Mouse (Mus musculus) heart, adult 2 months (tissue): ENCODE data around the gene Itgb7. TPM values are rescaled to one million over a fixed set of nuclear protein-coding genes. Genes with fewer than 3 reads are reported as not detected.

ENCODE experiments used
- DNase-seq, 2 experiments: peaks; one replicate each; pipeline ENCODE4 v3.0.0; 2021
- H3K27ac ChIP-seq: fragments of 200-600 bp; 2 replicates; pipeline ENCODE4 v1.8.1; 2022
- H3K27me3 ChIP-seq: fragments of 200-500 bp; 2 replicates; pipeline ENCODE4 v1.6.1; 2012; ENCODE audit warnings: mild to moderate bottlenecking, low read length, inconsistent platforms, mixed read lengths; ENCODE audit not compliant: control insufficient read depth, insufficient read depth
- H3K36me3 ChIP-seq: fragments of 200-500 bp; 2 replicates; pipeline ENCODE4 v1.6.1; 2012; ENCODE audit warnings: low read length, inconsistent platforms; ENCODE audit not compliant: control insufficient read depth, insufficient read depth
- H3K4me1 ChIP-seq: fragments of 200-500 bp; 2 replicates; pipeline ENCODE4 v1.6.1; 2011; ENCODE audit warnings: low read length; ENCODE audit not compliant: control insufficient read depth, insufficient read depth
- H3K4me3 ChIP-seq: fragments of 200-600 bp; 2 replicates; pipeline ENCODE4 v1.8.1; 2022
- H3K79me2 ChIP-seq: fragments of 200-500 bp; replicated peaks from 2 replicates; pipeline ENCODE4 v1.6.1; 2012; ENCODE audit warnings: mild to moderate bottlenecking, inconsistent platforms, low read length, moderate library complexity, mixed read lengths; ENCODE audit not compliant: control insufficient read depth, insufficient read depth
- H3K9ac ChIP-seq: fragments of 200-500 bp; 2 replicates; pipeline ENCODE4 v1.6.1; 2012; ENCODE audit warnings: low read depth, mild to moderate bottlenecking, control low read depth, inconsistent platforms, low read length, mixed read lengths
- CTCF ChIP-seq: fragments of 200-600 bp; IDR thresholded peaks from 2 replicates; pipeline ENCODE4 v1.8.1; 2022; ENCODE audit warnings: antibody characterized with exemption, mild to moderate bottlenecking, moderate library complexity
- EP300 ChIP-seq: fragments of 200-500 bp; IDR thresholded peaks from 2 replicates; pipeline ENCODE4 v1.6.1; 2011; ENCODE audit warnings: low read depth, low read length, control low read depth; ENCODE audit not compliant: insufficient read depth
- POLR2A ChIP-seq: fragments of 200-500 bp; IDR thresholded peaks from 2 replicates; pipeline ENCODE4 v1.6.1; 2011; ENCODE audit warnings: mild to moderate bottlenecking, low read depth, low read length, control low read depth; ENCODE audit not compliant: insufficient read depth
- WGBS: fragments of 180-500 bp; shearing (Covaris S2); methylation state at CpG from one replicate; pipeline ENCODE4 v1.1.7; 2018; 5-methylcytosine and 5-hydroxymethylcytosine counted together
- intact Hi-C: fragments of 180-260 bp; cut with DNase I; formaldehyde crosslinking; loops from one replicate; pipeline ENCODE4 v1.15.1; 2025
- polyA plus RNA-seq: library from polyadenylated mRNA; depleted of rRNA; stranded (reverse); fragments of >200 nt; gene quantifications from 2 replicates; pipeline ENCODE4 v1.2.3, GENCODE M21; 2012
- total RNA-seq, 2 experiments: library from RNA; stranded (reverse); gene quantifications; 2 replicates each; pipeline ENCODE4 v1.2.3; 2021

Itgb7 gene
- total and polyA plus RNA-seq, 3 experiments = 1.5 to 4.6 (median 2.0) TPM

DNA sequence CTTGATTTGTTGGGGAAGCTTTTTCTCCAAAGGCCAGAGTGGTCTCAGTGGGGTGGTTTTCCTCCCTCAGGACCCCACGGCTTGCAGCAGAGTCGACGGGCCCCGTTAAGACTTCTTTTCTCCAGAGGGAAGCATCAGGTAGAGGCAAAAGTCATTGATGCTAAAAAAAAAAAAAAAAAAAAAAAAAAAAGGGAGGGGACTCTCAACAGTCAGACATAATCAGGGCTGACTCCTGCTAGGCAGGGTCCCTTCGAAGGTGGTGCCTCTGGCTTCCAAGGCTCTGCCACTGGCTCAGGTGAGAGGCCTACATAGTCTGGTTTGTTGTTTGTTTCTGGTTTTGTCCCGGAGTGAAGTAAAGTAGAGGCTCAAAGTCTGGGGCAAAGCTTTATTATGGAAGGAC is 16.1 kb downstream of the Itgb7 start:
- intact Hi-C loops = no loop called here

DNA sequence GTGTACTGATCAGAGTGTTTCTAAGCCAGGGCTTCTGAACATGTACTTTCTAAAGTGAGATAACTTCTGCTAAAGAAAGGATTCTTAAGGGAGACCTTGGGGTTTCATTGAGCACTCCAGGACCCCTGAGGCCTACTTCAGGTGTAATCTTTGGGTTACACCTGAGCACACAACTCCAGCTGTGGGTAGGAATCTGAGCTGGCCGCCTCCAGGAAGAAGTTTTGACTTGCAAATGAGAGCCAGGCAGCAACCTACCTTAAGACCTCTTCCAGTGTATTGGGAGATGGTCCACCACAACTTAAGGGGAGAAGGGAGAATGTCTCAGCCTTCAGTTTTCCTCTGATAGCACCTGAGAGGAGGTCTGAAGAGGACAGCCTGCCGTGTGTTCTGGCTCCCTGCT is 17.6 kb downstream of the Itgb7 start:
- H3K4me1 ChIP-seq = no peaks in the 10 kb centered on the region
- no peak overlapping the region for H3K27ac ChIP-seq
- H3K9ac ChIP-seq = no peak overlapping the region
- intact Hi-C loops = no loop called here
- no peak for TF ChIP-seq POLR2A
- no peak for TF ChIP-seq CTCF
- no peak for TF ChIP-seq EP300
- H3K79me2 ChIP-seq = no peaks in the 10 kb centered on the region
- no peaks in the 10 kb centered on the region for H3K27me3 ChIP-seq
- no peak for DNase-seq
- no peak overlapping the region for H3K4me3 ChIP-seq
- WGBS = 65% methylated on average over 2 of the region's 2 CpGs
- H3K36me3 ChIP-seq = no peaks in the 10 kb centered on the region

More for the DNA sequence above, 16.1 kb downstream of the Itgb7 start:
- no peaks in the 10 kb centered on the region for H3K27me3 ChIP-seq
- TF ChIP-seq POLR2A (no peak), EP300 (no peak)
- no peaks in the 10 kb centered on the region for H3K36me3 ChIP-seq
- no peak overlapping the region for H3K4me3 ChIP-seq
- H3K4me1 ChIP-seq = no peaks in the 10 kb centered on the region
- no peak overlapping the region for H3K9ac ChIP-seq
- WGBS = 70% methylated on average over 6 of the region's 6 CpGs
- no peak for DNase-seq
- H3K79me2 ChIP-seq = no peaks in the 10 kb centered on the region
- H3K27ac ChIP-seq = no peak overlapping the region

DNA sequence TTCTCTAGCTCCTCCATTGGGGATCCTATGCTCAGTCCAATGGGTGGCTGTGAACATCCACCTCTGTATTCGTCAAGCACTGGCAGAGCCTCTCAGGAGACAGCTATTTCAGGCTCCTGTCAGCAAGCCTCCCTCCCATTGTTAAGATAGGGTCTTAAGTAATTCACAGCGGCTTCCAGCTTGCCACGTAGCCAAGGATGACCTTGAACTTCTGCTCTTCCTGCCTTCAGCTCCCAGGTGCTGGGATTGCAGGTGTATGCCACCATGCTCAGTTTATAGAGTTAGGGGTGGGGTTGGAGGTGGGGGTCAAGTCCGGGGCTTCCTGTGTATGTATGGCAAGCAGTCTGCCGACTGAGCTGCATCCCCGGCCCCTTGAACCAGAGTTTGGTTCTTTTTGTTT is 19.8 kb downstream of the Itgb7 start:
- H3K27me3 ChIP-seq = no peaks in the 10 kb centered on the region
- H3K9ac ChIP-seq = no peak overlapping the region
- H3K27ac ChIP-seq = no peak overlapping the region
- no peaks in the 10 kb centered on the region for H3K36me3 ChIP-seq
- WGBS = 57% methylated on average over 6 of the region's 6 CpGs
- H3K79me2 ChIP-seq = 0 out of 2 replicates have a peak, but pooled peaks cover 1% of the 10 kb centered on the region
- DNase-seq = no peak
- no peak overlapping the region for H3K4me3 ChIP-seq
- intact Hi-C loops = no loop called here
- TF ChIP-seq CTCF = no peak
- TF ChIP-seq POLR2A = no peak
- TF ChIP-seq EP300 = no peak
- no peaks in the 10 kb centered on the region for H3K4me1 ChIP-seq

DNA sequence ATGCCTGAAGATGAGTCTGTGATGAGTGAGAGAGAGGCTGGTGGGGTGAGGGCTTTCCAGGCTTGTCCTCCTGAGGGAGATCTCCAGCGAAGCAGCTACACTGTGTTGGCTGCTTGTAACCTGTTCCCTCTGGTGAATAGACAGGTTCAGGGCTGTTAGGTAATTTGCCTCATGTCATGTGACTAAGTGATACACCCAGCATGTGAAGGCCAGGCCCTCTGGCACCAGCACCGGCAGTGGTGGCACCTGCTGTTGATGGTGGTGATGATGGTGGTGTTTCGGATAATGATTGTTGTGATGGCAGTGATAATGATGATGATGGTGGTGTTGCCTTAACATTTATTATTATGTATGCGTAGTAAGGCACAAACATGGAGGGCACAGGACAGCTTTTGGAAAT is 20.9 kb downstream of the Itgb7 start:
- H3K27me3 ChIP-seq = no peaks in the 10 kb centered on the region
- no peak for DNase-seq
- no peak overlapping the region for H3K27ac ChIP-seq
- H3K4me1 ChIP-seq = peaks cover 2% of the 10 kb centered on the region
- WGBS = 94% methylated on average over 4 of the region's 4 CpGs
- H3K9ac ChIP-seq = no peak overlapping the region
- TF ChIP-seq POLR2A (no peak), EP300 (no peak), CTCF (no peak)
- peaks cover 5% of the 10 kb centered on the region for H3K36me3 ChIP-seq
- H3K4me3 ChIP-seq = no peak overlapping the region
- H3K79me2 ChIP-seq = peaks cover 1% of the 10 kb centered on the region; the same call in 1 of the 2 replicates
- intact Hi-C loops = no loop called here

DNA sequence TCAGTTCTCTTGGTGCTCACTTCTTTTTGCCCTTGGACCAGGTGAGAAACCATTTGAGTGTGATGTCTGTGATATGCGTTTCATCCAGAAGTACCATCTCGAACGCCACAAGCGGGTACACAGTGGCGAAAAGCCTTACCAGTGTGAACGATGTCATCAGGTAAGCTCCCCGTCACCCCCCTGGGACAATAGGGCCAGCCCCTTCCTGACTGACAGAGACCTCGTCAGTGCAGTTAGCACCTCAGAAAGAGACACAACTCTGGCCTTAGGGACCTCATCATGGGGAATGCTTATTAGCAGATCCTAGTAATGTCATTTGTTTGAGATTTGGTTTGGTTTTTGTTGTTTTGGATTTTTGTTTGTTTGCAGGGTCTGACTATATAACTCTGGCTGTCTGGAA is 22.6 kb downstream of the Itgb7 start:
- 82% methylated on average over 8 of the region's 8 CpGs for WGBS
- TF ChIP-seq EP300 (no peak), CTCF (no peak), POLR2A (no peak)
- Histone ChIP-seq H3K4me3 (no peak overlapping the region), H3K27me3 (no peaks in the 10 kb centered on the region), H3K27ac (no peak overlapping the region), H3K79me2 (peaks cover 3% of the 10 kb centered on the region; the same call in 1 of the 2 replicates), H3K36me3 (peaks cover 19% of the 10 kb centered on the region), H3K9ac (no peak overlapping the region), H3K4me1 (peaks cover 9% of the 10 kb centered on the region)
- intact Hi-C loops = no loop called here
- DNase-seq = no peak

DNA sequence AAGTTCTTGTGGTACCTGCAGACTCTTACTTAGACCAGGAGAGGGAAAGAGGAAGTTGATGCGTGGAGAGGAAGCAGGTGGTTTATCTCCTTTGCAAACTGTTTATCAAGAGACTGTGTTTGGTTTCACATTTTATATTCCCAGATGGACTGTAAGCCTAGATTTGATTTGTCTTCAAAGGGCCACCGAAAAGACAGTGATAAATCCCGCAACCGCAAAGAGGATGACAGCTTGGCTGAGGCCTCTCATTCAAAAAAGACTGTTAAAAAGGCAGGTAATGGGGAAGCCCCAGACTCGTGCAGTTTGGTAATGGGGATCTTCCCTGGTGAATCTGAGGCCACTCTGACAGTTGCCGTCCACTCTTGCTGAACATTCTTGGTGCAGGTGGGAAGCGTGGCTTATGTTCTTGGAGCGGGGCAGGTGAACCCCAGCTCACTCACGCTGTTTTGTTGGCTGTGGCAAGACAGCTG is 23.6 kb downstream of the Itgb7 start:
- no peak overlapping the region for H3K27ac ChIP-seq
- no peak overlapping the region for H3K9ac ChIP-seq
- WGBS = 75% methylated on average over 9 of the region's 9 CpGs
- peaks cover 3% of the 10 kb centered on the region; the same call in 1 of the 2 replicates for H3K79me2 ChIP-seq
- H3K4me1 ChIP-seq = peaks cover 9% of the 10 kb centered on the region
- peaks cover 19% of the 10 kb centered on the region for H3K36me3 ChIP-seq
- intact Hi-C loops = no loop called here
- DNase-seq = no peak
- no peaks in the 10 kb centered on the region for H3K27me3 ChIP-seq
- TF ChIP-seq POLR2A (no peak), EP300 (no peak), CTCF (no peak)
- H3K4me3 ChIP-seq = no peak overlapping the region
